Mouse (Mus musculus) forebrain, embryonic 13.5 days (tissue): ENCODE data around the gene Slfn9. TPM values are rescaled to one million over a fixed set of nuclear protein-coding genes. Genes with fewer than 3 reads are reported as not detected.
A peak's percentile ranks its signal among the peaks of the same experiment; 100 is the strongest.
"Not testable (repeated sequence)": the region's sequence is repeated elsewhere in the genome, so short reads cannot be mapped to it uniquely, and the experiment has no call there.

Experiments used
- ATAC-seq: fragments of 200-750 bp; cut with Nextera tagmentation; 2 replicates; pipeline ENCODE4 v1.8.0; 2017
- H3K27ac ChIP-seq: fragments of 300-500 bp; sonication (generic); 2 replicates; pipeline ENCODE4 v1.5.1; 2015; ENCODE audit warnings: inconsistent platforms, mild to moderate bottlenecking, moderate library complexity
- H3K27me3 ChIP-seq: fragments of 300-500 bp; sonication (generic); 2 replicates; pipeline ENCODE4 v1.6.1; 2015; ENCODE audit warnings: mild to moderate bottlenecking, inconsistent platforms
- H3K36me3 ChIP-seq: fragments of 300-500 bp; sonication (generic); 2 replicates; pipeline ENCODE4 v1.6.1; 2015; ENCODE audit warnings: mild to moderate bottlenecking, inconsistent platforms; ENCODE audit not compliant: poor library complexity, severe bottlenecking
- H3K4me1 ChIP-seq: fragments of 300-500 bp; sonication (generic); 2 replicates; pipeline ENCODE4 v1.6.1; 2015; ENCODE audit warnings: inconsistent platforms
- H3K4me2 ChIP-seq: fragments of 300-500 bp; sonication (generic); 2 replicates; pipeline ENCODE4 v1.6.1; 2015; ENCODE audit warnings: inconsistent platforms, mild to moderate bottlenecking, moderate library complexity
- H3K4me3 ChIP-seq: fragments of 300-500 bp; sonication (generic); 2 replicates; pipeline ENCODE4 v1.5.1; 2015; ENCODE audit warnings: mild to moderate bottlenecking, inconsistent platforms
- H3K9ac ChIP-seq: fragments of 300-500 bp; sonication (generic); 2 replicates; pipeline ENCODE4 v1.6.1; 2015; ENCODE audit warnings: mild to moderate bottlenecking, inconsistent platforms
- H3K9me3 ChIP-seq: fragments of 300-500 bp; sonication (generic); replicated peaks from 2 replicates; pipeline ENCODE4 v1.6.1; 2016; ENCODE audit warnings: inconsistent platforms
- WGBS: fragments of 180-500 bp; shearing (Covaris S2); methylation state at CpG from one replicate; pipeline ENCODE4 v1.1.7; 2015; 5-methylcytosine and 5-hydroxymethylcytosine counted together
- polyA plus RNA-seq: library from polyadenylated mRNA; unstranded; fragments of >200 nt; fragmentation: Nextera tagmentation; extraction: Ambion mirVana; gene quantifications from 2 replicates; pipeline ENCODE4 v1.2.1, GENCODE M21; 2015

Gene Slfn9
- polyA plus RNA-seq, 1 experiment from 2014 or later = 9.3 TPM

DNA sequence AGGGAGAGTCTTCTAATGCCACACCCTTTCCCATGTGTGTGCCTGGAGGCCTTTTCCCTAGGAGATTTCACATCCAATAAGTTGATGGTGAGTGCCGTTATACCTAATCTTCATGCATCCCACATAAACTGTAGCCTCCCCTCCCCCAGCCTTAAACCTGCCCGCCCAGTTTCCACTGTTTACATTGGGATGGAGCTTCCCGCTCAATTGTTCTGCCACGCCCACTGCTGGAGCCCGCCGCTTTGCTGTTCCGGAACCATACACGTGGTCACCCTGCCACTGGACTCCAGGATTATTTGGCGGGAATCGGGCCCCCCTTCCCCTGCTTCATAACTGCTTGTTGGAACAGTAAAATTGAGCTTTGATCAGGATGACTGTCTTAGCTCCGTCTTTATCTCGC, 2.3 kb downstream of the Slfn9 start:
- no peak for ATAC-seq
- Histone ChIP-seq H3K27me3 (peaks cover 3% of the 10 kb centered on the region; the same call in 1 of the 2 replicates), H3K4me2 (peak overlapping the region; percentile 64), H3K27ac (no peak overlapping the region), H3K9me3 (no peaks in the 10 kb centered on the region), H3K36me3 (peaks cover 16% of the 10 kb centered on the region), H3K4me3 (no peak overlapping the region), H3K4me1 (peaks cover 11% of the 10 kb centered on the region), H3K9ac (no peak overlapping the region)
- 56% methylated on average over 12 of the region's 12 CpGs for WGBS

DNA sequence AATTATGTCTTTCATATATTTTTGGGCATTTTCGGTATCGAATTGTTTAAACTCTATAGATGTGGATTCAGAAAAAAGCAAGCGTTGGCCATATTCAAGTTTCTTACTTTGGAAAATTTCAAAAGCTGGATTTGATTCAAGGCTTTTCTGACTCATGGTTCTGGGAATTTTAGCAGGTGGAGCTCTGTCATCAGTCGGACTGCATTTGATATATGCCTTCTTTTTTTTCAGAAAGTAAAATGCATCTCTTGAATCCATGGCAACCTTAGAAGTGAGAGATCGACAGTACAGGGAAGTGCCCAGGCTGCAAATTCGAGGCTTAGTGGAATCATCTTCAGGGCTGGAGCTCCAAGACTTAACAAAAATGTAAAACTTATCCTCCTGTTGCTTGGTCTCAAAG, 4.0 kb downstream of the Slfn9 start:
- Histone ChIP-seq H3K36me3 (peaks cover 22% of the 10 kb centered on the region), H3K9me3 (no peaks in the 10 kb centered on the region), H3K9ac (no peak overlapping the region), H3K4me3 (no peak overlapping the region), H3K27ac (no peak overlapping the region), H3K27me3 (peaks cover 3% of the 10 kb centered on the region; the same call in 1 of the 2 replicates), H3K4me1 (peaks cover 11% of the 10 kb centered on the region), H3K4me2 (no peak overlapping the region)
- ATAC-seq = no peak
- WGBS = 94% methylated on average over 6 of the region's 6 CpGs

DNA sequence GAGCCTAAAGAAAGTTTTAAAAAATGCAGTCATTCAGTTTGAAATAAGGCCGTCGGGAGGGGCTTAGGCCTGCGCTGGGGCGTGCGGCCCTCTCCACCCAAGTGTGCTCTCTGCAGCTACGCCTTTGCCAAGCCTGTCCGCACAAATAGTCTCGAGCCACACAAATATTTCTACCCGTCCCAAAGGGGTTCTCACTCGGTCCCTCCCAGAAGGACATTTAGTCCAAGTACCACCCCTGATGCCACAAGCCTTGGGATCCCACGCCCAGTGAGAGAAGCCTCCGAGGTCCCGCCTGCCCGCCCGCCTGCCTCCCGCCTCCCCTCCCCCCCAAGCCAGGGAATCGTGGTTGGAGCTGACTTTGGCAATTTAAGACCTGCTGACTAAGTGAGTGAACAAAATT, 8.4 kb downstream of the Slfn9 start:
- Histone ChIP-seq H3K4me1 (no peaks in the 10 kb centered on the region), H3K4me3 (no peak overlapping the region), H3K9ac (no peak overlapping the region), H3K27ac (no peak overlapping the region), H3K27me3 (no peaks in the 10 kb centered on the region), H3K4me2 (no peak overlapping the region), H3K9me3 (no peaks in the 10 kb centered on the region), H3K36me3 (peaks cover 52% of the 10 kb centered on the region)
- no peak for ATAC-seq
- WGBS = 85% methylated on average over 17 of the region's 17 CpGs

DNA sequence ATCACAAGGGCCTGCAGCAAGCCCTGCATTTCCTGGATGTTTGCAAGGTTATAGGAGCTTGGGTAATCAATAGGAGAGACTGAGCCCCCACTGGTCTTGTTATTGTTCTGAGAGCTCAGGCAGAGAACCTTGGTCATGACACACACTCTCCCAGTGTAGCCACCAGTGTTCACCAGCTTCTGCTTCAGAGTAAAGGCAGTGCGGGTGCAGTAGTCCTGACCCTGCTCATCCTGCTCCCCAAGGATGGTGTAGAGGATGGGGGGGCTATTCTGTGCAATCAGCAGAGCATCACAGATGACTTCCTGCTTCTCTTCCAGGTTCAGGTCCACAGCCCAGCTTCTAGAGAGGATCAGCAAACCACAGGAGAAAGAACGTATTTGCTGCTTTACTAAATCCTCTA, 9.2 kb downstream of the Slfn9 start:
- peaks cover 52% of the 10 kb centered on the region for H3K36me3 ChIP-seq

DNA sequence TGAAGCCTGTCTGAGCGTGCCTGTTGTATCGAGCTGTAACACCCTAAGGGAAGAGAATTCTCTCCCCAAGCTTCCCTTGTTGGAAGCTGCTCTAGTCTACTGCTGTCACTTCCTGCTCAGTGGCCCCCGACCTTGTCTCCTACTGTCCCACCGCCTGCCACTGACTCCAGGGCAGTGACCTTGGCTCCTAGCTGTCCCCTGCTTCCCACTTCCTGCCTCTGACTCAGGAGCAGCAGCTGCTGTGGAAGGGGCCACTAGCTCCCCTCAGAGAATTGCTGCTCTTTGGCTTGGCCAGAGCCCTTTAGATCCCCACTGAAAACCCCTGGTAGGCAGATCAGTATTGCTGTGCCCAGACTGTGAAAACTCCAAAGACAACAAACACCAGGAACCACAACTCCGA, 17.7 kb downstream of the Slfn9 start:
- Histone ChIP-seq H3K36me3 (peaks cover 3% of the 10 kb centered on the region; the same call in 1 of the 2 replicates), H3K9me3 (no peaks in the 10 kb centered on the region), H3K9ac (no peak overlapping the region), H3K4me2 (no peak overlapping the region), H3K27me3 (no peaks in the 10 kb centered on the region), H3K4me1 (peaks cover 11% of the 10 kb centered on the region; the same call in 1 of the 2 replicates), H3K27ac (no peak overlapping the region), H3K4me3 (no peak overlapping the region)
- 69% methylated on average over 5 of the region's 5 CpGs for WGBS
- no peak for ATAC-seq

More for the DNA sequence above, 9.2 kb downstream of the Slfn9 start:
- not testable (repeated sequence) for H3K27me3 ChIP-seq, ATAC-seq, H3K4me2 ChIP-seq, H3K9ac ChIP-seq, H3K4me1 ChIP-seq, H3K27ac ChIP-seq, H3K9me3 ChIP-seq, H3K4me3 ChIP-seq
- 87% methylated on average over 2 of the region's 2 CpGs for WGBS

DNA sequence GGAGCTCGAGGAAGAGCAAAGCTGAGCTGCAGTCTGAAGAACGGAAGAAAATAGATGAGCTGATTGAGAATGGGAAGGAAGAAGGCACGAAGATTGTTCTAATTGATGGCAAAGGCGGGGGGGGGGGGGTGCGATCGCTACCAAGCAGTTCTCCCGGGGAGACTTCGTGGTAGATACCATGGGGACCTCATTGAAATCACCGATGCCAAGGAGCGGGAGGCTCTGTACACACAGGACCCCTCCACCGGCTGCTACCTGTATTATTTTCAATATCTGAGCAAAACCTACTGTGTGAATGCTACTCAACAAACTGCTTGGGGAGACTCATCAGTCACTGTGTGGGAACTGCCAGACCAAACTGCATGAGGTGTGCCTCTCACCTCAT, 20.0 kb downstream of the Slfn9 start:
- Histone ChIP-seq H3K27me3 (no peaks in the 10 kb centered on the region), H3K4me1 (peaks cover 11% of the 10 kb centered on the region; the same call in 1 of the 2 replicates), H3K27ac (no peak overlapping the region), H3K4me2 (peak overlapping the region; percentile 57), H3K9ac (peak overlapping the region; percentile 54), H3K4me3 (peak overlapping the region; percentile 16; the same call in 1 of the 2 replicates), H3K9me3 (no peaks in the 10 kb centered on the region), H3K36me3 (no peaks in the 10 kb centered on the region)
- 81% methylated on average over 10 of the region's 11 CpGs for whole genome bisulfite sequencing
- no peak for ATAC-seq

DNA sequence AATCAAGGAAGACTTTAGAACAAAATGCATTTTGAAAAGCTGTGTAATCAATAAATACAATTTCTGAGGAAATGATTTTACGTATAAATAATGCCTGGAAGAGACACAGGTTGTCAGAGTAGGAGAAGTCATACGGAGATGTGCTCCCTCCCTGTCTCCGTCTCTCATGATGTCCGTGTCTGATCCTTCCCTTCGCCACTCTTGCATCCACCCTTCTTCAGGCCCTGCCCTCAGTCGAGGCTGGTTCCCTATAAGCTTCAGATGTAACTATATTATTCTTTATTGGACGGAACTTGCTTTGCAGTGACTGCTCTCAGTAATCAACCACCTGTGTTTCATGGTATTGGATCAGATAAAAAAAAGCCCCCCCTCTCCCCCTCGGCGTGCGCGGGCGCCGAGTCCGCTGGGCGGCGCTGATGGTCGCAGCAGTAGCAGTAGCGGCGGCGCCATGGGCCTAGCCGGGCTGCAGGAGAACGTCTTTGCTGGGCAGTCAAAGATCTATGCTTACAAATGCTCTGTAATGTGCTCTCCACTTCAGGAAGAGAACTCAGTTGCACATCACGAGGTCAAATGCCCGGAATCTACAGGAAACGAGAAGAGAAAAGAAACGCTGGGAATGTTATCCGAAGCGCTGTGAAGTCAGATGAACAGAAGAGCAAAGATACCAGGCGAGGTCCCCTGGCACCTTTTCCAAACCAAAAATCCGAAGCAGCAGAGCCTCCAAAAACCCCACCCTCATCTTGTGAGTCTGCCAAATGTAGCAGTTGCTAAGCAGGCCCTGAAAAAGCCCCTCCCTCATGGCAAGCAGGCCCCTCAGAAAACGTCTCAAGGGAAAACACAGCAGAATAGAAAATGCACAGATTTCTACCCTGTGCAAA, 20.7 kb downstream of the Slfn9 start:
- H3K9ac ChIP-seq = peak overlapping the region; percentile 54
- peak; percentile 58; the same call in 1 of the 2 replicates for ATAC-seq
- no peaks in the 10 kb centered on the region for H3K27me3 ChIP-seq
- 9% methylated on average over 31 of the region's 31 CpGs for WGBS
- H3K4me2 ChIP-seq = peak overlapping the region; percentile 57
- no peaks in the 10 kb centered on the region for H3K9me3 ChIP-seq
- H3K4me1 ChIP-seq = peaks cover 11% of the 10 kb centered on the region; the same call in 1 of the 2 replicates
- H3K36me3 ChIP-seq = no peaks in the 10 kb centered on the region
- peak overlapping the region; percentile 16 for H3K4me3 ChIP-seq
- no peak overlapping the region for H3K27ac ChIP-seq

DNA sequence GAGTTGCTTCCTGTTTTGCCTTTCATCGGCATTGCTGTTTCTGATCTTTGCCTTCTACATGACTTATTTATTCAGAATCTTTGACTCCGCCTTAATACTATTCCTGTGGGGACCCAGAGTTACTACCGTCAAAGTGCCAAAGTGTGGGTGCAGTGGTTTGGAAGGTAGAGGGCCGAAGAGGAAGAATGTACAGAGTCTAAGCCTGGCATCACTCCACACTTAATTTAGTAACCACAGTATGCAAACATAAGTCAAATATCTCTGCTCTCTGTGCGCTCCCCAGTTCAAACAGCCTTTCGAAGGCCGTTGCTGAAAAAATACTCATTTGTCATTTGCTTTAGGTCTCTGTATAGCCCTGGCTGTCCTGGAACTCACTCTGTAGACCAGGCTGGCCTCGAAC, 29.4 kb downstream of the Slfn9 start:
- ATAC-seq = no peak
- Histone ChIP-seq H3K27me3 (0 out of 2 replicates have a peak, but pooled peaks cover 2% of the 10 kb centered on the region), H3K4me1 (no peaks in the 10 kb centered on the region), H3K9ac (no peak overlapping the region), H3K36me3 (no peaks in the 10 kb centered on the region), H3K4me2 (no peak overlapping the region), H3K4me3 (no peak overlapping the region), H3K9me3 (no peaks in the 10 kb centered on the region), H3K27ac (no peak overlapping the region)
- WGBS = 87% methylated on average over 8 of the region's 8 CpGs

DNA sequence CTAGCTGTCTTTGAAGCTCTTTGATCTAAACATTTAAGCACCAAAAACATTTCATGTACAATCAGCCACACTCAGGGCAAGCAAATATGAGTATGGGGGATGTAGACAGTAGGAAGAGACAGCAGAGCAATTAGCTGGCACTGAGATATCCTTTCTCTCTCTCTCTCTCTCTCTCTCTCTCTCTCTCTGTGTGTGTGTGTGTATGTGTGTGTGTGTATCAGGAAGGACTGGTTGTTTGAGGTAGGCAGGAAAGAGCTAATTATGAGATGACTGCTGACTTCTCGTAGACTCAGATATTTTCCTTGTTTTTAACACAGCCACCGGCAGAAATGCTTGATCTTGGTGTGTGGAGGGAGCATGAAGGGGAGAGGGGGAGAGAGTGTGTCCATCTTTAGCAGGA, 29.9 kb downstream of the Slfn9 start:
- Histone ChIP-seq H3K4me2 (no peak overlapping the region), H3K27ac (no peak overlapping the region), H3K4me3 (no peak overlapping the region), H3K27me3 (0 out of 2 replicates have a peak, but pooled peaks cover 2% of the 10 kb centered on the region), H3K4me1 (no peaks in the 10 kb centered on the region), H3K9me3 (no peaks in the 10 kb centered on the region), H3K9ac (no peak overlapping the region), H3K36me3 (no peaks in the 10 kb centered on the region)
- no peak for ATAC-seq
- WGBS = 84% methylated on average over 2 of the region's 2 CpGs

DNA sequence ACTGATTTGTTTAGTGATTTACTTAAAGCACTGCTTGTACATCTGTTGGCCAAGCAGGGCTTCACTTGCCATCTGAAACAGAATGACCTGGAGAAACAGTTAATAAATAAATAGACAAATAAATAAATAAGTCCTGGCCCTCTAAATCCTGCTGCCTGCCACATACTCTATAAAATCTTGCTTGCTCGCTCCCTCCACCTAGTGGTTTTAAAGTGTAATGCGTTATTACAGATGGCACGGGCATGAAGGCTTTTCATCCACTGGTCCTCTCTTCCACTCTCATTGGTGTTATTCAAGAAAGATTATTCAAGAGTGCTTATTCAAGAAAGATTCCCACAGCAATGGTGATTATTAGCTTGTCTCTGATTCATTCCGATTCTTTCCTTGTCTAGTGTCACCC, 32.0 kb downstream of the Slfn9 start:
- ATAC-seq = no peak
- Histone ChIP-seq H3K36me3 (no peaks in the 10 kb centered on the region), H3K9me3 (no peaks in the 10 kb centered on the region), H3K27ac (no peak overlapping the region), H3K4me3 (no peak overlapping the region), H3K4me2 (no peak overlapping the region), H3K27me3 (peaks cover 4% of the 10 kb centered on the region; the same call in 1 of the 2 replicates), H3K9ac (no peak overlapping the region), H3K4me1 (no peaks in the 10 kb centered on the region)
- 16% methylated on average over 4 of the region's 4 CpGs for WGBS

DNA sequence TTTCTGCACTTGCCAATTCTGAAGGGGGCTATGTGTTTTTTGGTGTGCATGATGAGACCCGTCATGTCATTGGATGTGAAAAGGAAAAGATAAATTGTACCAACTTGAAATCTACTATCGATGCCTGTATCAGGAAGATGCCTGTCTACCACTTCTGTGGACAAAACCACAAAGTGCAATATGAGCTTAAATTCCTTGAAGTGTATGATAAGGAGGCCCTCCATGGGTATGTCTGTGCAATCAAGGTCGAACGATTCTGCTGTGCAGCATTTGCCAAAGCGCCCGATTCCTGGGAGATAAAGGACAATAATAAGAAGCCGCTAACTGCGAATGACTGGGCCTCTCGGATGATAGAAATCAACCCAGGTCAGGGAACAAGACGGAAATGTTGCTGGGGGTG, 34.7 kb downstream of the Slfn9 start:
- H3K9ac ChIP-seq = no peak overlapping the region
- 80% methylated on average over 10 of the region's 10 CpGs for WGBS

DNA sequence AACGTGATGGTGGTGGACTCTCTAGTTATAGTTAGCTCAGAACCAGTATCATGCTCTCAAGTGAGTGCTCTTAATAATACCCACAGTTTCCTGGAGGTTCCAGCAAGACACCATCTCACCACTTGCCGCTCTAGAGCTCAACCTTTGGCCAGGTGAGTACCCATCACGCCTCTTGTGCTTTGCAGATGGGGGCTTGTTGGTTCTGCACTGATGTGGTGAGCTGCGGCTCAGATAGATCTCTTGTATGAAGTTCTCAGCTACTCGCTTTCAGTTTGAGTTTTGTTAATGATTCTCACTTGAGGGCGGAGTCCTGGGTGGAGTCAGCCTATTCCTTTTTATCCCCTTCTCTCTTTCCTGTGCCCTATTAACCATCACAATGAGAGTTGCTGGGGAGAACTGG, 37.0 kb downstream of the Slfn9 start:
- ATAC-seq = no peak

More for the DNA sequence above, 34.7 kb downstream of the Slfn9 start:
- Histone ChIP-seq H3K9me3 (no peaks in the 10 kb centered on the region), H3K4me1 (no peaks in the 10 kb centered on the region), H3K27ac (no peak overlapping the region), H3K36me3 (no peaks in the 10 kb centered on the region), H3K4me3 (no peak overlapping the region), H3K4me2 (no peak overlapping the region), H3K27me3 (peaks cover 31% of the 10 kb centered on the region)
- ATAC-seq = no peak

More for the DNA sequence above, 37.0 kb downstream of the Slfn9 start:
- Histone ChIP-seq H3K4me2 (no peak overlapping the region), H3K9ac (no peak overlapping the region), H3K27me3 (peaks cover 53% of the 10 kb centered on the region), H3K27ac (no peak overlapping the region), H3K4me3 (no peak overlapping the region), H3K9me3 (no peaks in the 10 kb centered on the region), H3K36me3 (no peaks in the 10 kb centered on the region), H3K4me1 (no peaks in the 10 kb centered on the region)
- WGBS = 75% methylated on average over 6 of the region's 6 CpGs
